Mouse (Mus musculus): ENCODE data around the gene Itgb2. TPM values are rescaled to one million over a fixed set of nuclear protein-coding genes. Genes with fewer than 3 reads are reported as not detected.

The Itgb2 gene
- polyA plus RNA-seq, 1 experiment from 2014 or later = 0.59 TPM

- ATAC-seq = no peak
- no peaks in the 10 kb centered on the region for H3K9me3 ChIP-seq (replicated peaks; ENCODE audit: control insufficient read depth, low read length, poor library complexity, severe bottlenecking)
- 92% methylated on average over 4 of the region's 4 CpGs for WGBS
- no peaks in the 10 kb centered on the region for H3K36me3 ChIP-seq (ENCODE audit: control insufficient read depth, insufficient read depth, low read length)
- no peak overlapping the region for H3K27ac ChIP-seq (ENCODE audit: low read length)
- no peak overlapping the region for H3K9ac ChIP-seq (ENCODE audit: low read depth, low read length)
- no peak overlapping the region for H3K4me2 ChIP-seq (ENCODE audit: low read length)
- H3K4me3 ChIP-seq (ENCODE audit: low read depth, low read length) = no peak overlapping the region
- no peaks in the 10 kb centered on the region for H3K27me3 ChIP-seq (ENCODE audit: control insufficient read depth, insufficient read depth, low read depth, low read length)
- H3K4me1 ChIP-seq (ENCODE audit: control insufficient read depth, insufficient read depth, low read length) = no peaks in the 10 kb centered on the region
These were observed 24.9 kb downstream of the Itgb2 start for GRCm38 (mm10) chr10:77554918-77555317.

DNA sequence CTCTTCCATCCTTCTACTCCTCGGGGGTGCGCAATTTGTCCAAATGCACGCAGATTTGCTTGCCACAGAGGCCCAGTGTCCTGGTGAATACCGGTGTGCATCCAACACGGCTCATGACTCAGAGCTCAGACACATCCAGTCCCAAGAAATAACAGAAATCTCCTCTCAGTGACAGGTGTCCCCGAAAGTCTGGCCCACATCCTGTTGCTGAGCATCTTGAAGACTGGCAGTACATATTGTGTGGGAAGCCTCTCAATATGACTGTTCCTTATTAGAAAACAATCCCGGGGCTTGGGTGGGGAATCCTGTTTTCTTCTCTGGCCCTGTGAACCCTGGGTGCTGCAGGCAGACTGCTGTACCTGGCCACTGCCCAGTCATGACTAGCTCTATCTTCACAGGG, 26.6 kb downstream of the Itgb2 start:
- H3K27ac ChIP-seq (ENCODE audit: low read length) = no peak overlapping the region
- H3K4me2 ChIP-seq (ENCODE audit: low read length) = no peak overlapping the region
- WGBS = 89% methylated on average over 7 of the region's 7 CpGs
- no peaks in the 10 kb centered on the region for H3K36me3 ChIP-seq (ENCODE audit: control insufficient read depth, insufficient read depth, low read length)
- ATAC-seq = no peak
- H3K4me1 ChIP-seq (ENCODE audit: control insufficient read depth, insufficient read depth, low read length) = no peaks in the 10 kb centered on the region
- H3K9me3 ChIP-seq (replicated peaks; ENCODE audit: control insufficient read depth, low read length, poor library complexity, severe bottlenecking) = no peaks in the 10 kb centered on the region
- H3K4me3 ChIP-seq (ENCODE audit: low read depth, low read length) = no peak overlapping the region
- no peak overlapping the region for H3K9ac ChIP-seq (ENCODE audit: low read depth, low read length)
- no peaks in the 10 kb centered on the region for H3K27me3 ChIP-seq (ENCODE audit: control insufficient read depth, insufficient read depth, low read depth, low read length)

GRCm38 (mm10) chr10:77557641-77558040, 27.6 kb downstream of the Itgb2 start:
- Histone ChIP-seq H3K9me3 (replicated peaks; ENCODE audit: control insufficient read depth, low read length, poor library complexity, severe bottlenecking) (no peaks in the 10 kb centered on the region), H3K4me3 (ENCODE audit: low read depth, low read length) (no peak overlapping the region), H3K4me1 (ENCODE audit: control insufficient read depth, insufficient read depth, low read length) (no peaks in the 10 kb centered on the region), H3K27me3 (ENCODE audit: control insufficient read depth, insufficient read depth, low read depth, low read length) (no peaks in the 10 kb centered on the region), H3K27ac (ENCODE audit: low read length) (no peak overlapping the region), H3K36me3 (ENCODE audit: control insufficient read depth, insufficient read depth, low read length) (no peaks in the 10 kb centered on the region), H3K9ac (ENCODE audit: low read depth, low read length) (no peak overlapping the region), H3K4me2 (ENCODE audit: low read length) (no peak overlapping the region)
- 92% methylated on average over 4 of the region's 4 CpGs for WGBS
- no peak for ATAC-seq

GRCm38 (mm10) chr10:77560090-77560489, 30.0 kb downstream of the Itgb2 start:
- Histone ChIP-seq H3K9me3 (replicated peaks; ENCODE audit: control insufficient read depth, low read length, poor library complexity, severe bottlenecking) (no peaks in the 10 kb centered on the region), H3K4me2 (ENCODE audit: low read length) (no peak overlapping the region), H3K27ac (ENCODE audit: low read length) (no peak overlapping the region), H3K27me3 (ENCODE audit: control insufficient read depth, insufficient read depth, low read depth, low read length) (no peaks in the 10 kb centered on the region), H3K9ac (ENCODE audit: low read depth, low read length) (no peak overlapping the region), H3K36me3 (ENCODE audit: control insufficient read depth, insufficient read depth, low read length) (no peaks in the 10 kb centered on the region), H3K4me3 (ENCODE audit: low read depth, low read length) (no peak overlapping the region), H3K4me1 (ENCODE audit: control insufficient read depth, insufficient read depth, low read length) (no peaks in the 10 kb centered on the region)
- no peak for ATAC-seq
- WGBS = 88% methylated on average over 11 of the region's 11 CpGs

GRCm38 (mm10) chr10:77560830-77561229, 30.8 kb downstream of the Itgb2 start:
- no peaks in the 10 kb centered on the region for H3K27me3 ChIP-seq (ENCODE audit: control insufficient read depth, insufficient read depth, low read depth, low read length)
- H3K27ac ChIP-seq (ENCODE audit: low read length) = no peak overlapping the region
- H3K36me3 ChIP-seq (ENCODE audit: control insufficient read depth, insufficient read depth, low read length) = no peaks in the 10 kb centered on the region
- H3K9ac ChIP-seq (ENCODE audit: low read depth, low read length) = no peak overlapping the region
- WGBS = 94% methylated on average over 9 of the region's 9 CpGs
- H3K4me2 ChIP-seq (ENCODE audit: low read length) = no peak overlapping the region
- no peaks in the 10 kb centered on the region for H3K9me3 ChIP-seq (replicated peaks; ENCODE audit: control insufficient read depth, low read length, poor library complexity, severe bottlenecking)
- H3K4me1 ChIP-seq (ENCODE audit: control insufficient read depth, insufficient read depth, low read length) = no peaks in the 10 kb centered on the region
- H3K4me3 ChIP-seq (ENCODE audit: low read depth, low read length) = no peak overlapping the region
- ATAC-seq = no peak

DNA sequence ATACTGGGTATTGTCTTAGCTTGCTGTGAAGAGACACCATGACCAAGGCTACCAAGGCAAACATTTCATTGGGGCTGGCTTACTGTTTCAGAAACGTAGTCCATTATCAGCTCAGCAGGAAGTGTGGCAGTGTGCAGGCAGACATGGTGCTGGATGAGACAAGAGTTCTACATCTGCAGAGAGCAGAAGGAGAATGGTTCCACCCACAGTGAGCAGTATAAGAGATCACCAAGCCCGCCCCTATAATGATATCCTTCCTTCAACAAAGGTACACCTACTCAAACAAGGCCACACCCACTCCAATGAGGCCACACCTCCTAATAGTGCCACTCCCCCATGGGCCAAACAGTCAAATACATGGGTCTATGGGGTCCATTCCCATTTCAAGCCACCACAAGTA, 31.5 kb downstream of the Itgb2 start:
- H3K27me3 ChIP-seq (ENCODE audit: control insufficient read depth, insufficient read depth, low read depth, low read length) = no peaks in the 10 kb centered on the region
- 78% methylated on average over 2 of the region's 2 CpGs for WGBS
- H3K27ac ChIP-seq (ENCODE audit: low read length) = no peak overlapping the region
- no peak overlapping the region for H3K9ac ChIP-seq (ENCODE audit: low read depth, low read length)
- H3K4me1 ChIP-seq (ENCODE audit: control insufficient read depth, insufficient read depth, low read length) = no peaks in the 10 kb centered on the region
- no peaks in the 10 kb centered on the region for H3K9me3 ChIP-seq (replicated peaks; ENCODE audit: control insufficient read depth, low read length, poor library complexity, severe bottlenecking)
- H3K36me3 ChIP-seq (ENCODE audit: control insufficient read depth, insufficient read depth, low read length) = no peaks in the 10 kb centered on the region
- H3K4me2 ChIP-seq (ENCODE audit: low read length) = no peak overlapping the region
- no peak for ATAC-seq
- H3K4me3 ChIP-seq (ENCODE audit: low read depth, low read length) = no peak overlapping the region

GRCm38 (mm10) chr10:77565005-77565404, 35.0 kb downstream of the Itgb2 start:
- Histone ChIP-seq H3K27ac (ENCODE audit: low read length) (no peak overlapping the region), H3K4me1 (ENCODE audit: control insufficient read depth, insufficient read depth, low read length) (no peaks in the 10 kb centered on the region), H3K9me3 (replicated peaks; ENCODE audit: control insufficient read depth, low read length, poor library complexity, severe bottlenecking) (no peaks in the 10 kb centered on the region), H3K36me3 (ENCODE audit: control insufficient read depth, insufficient read depth, low read length) (no peaks in the 10 kb centered on the region), H3K4me2 (ENCODE audit: low read length) (no peak overlapping the region), H3K4me3 (ENCODE audit: low read depth, low read length) (no peak overlapping the region), H3K9ac (ENCODE audit: low read depth, low read length) (no peak overlapping the region), H3K27me3 (ENCODE audit: control insufficient read depth, insufficient read depth, low read depth, low read length) (no peaks in the 10 kb centered on the region)
- 84% methylated on average over 8 of the region's 8 CpGs for WGBS
- ATAC-seq = no peak

- H3K9me3 ChIP-seq (replicated peaks; ENCODE audit: control insufficient read depth, low read length, poor library complexity, severe bottlenecking) = no peaks in the 10 kb centered on the region
- H3K4me3 ChIP-seq (ENCODE audit: low read depth, low read length) = no peak overlapping the region
- no peak overlapping the region for H3K27ac ChIP-seq (ENCODE audit: low read length)
- H3K4me2 ChIP-seq (ENCODE audit: low read length) = no peak overlapping the region
- WGBS = 35% methylated on average over 8 of the region's 8 CpGs
- H3K36me3 ChIP-seq (ENCODE audit: control insufficient read depth, insufficient read depth, low read length) = no peaks in the 10 kb centered on the region
- no peaks in the 10 kb centered on the region for H3K4me1 ChIP-seq (ENCODE audit: control insufficient read depth, insufficient read depth, low read length)
- H3K9ac ChIP-seq (ENCODE audit: low read depth, low read length) = no peak overlapping the region
- H3K27me3 ChIP-seq (ENCODE audit: control insufficient read depth, insufficient read depth, low read depth, low read length) = no peaks in the 10 kb centered on the region
- ATAC-seq = no peak
These were observed 36.6 kb downstream of the Itgb2 start for GRCm38 (mm10) chr10:77566651-77567050.

DNA sequence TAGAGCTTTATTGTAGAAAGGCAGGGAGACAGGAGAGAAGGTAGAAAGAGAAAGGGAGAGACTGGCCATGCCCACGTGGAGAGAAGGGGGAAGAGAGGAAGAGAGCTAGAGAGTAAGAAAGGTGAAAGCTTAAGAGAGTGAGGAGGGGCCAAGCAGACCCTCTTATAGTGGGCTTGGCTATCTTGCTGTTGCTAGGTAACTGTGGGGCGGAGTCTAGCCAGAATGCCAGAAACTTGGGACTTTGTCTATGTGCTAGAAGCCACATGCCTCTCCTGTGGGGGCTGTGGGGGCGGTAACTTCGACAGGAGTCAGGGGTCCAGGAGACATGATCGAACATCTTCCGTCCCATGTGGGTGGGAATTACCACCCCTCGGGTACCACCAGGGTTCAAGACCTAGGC, 39.4 kb downstream of the Itgb2 start:
- H3K36me3 ChIP-seq (ENCODE audit: control insufficient read depth, insufficient read depth, low read length) = no peaks in the 10 kb centered on the region
- H3K4me3 ChIP-seq (ENCODE audit: low read depth, low read length) = no peak overlapping the region
- no peaks in the 10 kb centered on the region for H3K4me1 ChIP-seq (ENCODE audit: control insufficient read depth, insufficient read depth, low read length)
- H3K27me3 ChIP-seq (ENCODE audit: control insufficient read depth, insufficient read depth, low read depth, low read length) = no peaks in the 10 kb centered on the region
- WGBS = 37% methylated on average over 7 of the region's 7 CpGs
- H3K4me2 ChIP-seq (ENCODE audit: low read length) = no peak overlapping the region
- H3K9me3 ChIP-seq (replicated peaks; ENCODE audit: control insufficient read depth, low read length, poor library complexity, severe bottlenecking) = no peaks in the 10 kb centered on the region
- no peak overlapping the region for H3K27ac ChIP-seq (ENCODE audit: low read length)
- ATAC-seq = no peak
- H3K9ac ChIP-seq (ENCODE audit: low read depth, low read length) = no peak overlapping the region

Data from midbrain, embryonic 16.5 days (tissue).